Mouse (Mus musculus) embryo, embryonic 11 days (tissue): ENCODE results near the gene Eef1akmt2.

Experiments used
- DNase-seq: peaks from one replicate; pipeline ENCODE4 v3.0.0-alpha.2; 2015

Eef1akmt2 gene

DNA sequence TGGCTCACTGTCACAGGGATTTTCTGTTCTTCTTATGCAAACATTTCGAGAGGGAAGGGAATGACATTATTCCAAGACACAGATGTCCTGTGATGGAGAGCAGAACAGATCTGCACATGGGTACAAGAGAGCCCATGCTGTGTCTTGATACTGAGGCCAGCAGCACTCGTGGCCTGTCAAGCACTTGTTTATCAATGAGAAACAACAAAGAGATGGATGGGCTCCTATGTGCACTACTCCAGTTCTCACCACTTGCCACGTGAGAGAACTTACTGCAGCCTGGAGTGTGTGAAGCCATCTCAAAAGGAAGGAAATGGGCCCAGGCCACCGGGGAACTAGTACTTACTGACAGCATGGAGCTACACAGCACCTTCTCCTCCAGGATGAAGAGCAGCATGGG, 66.0 kb downstream of the Eef1akmt2 start:
- no peak for DNase-seq

DNA sequence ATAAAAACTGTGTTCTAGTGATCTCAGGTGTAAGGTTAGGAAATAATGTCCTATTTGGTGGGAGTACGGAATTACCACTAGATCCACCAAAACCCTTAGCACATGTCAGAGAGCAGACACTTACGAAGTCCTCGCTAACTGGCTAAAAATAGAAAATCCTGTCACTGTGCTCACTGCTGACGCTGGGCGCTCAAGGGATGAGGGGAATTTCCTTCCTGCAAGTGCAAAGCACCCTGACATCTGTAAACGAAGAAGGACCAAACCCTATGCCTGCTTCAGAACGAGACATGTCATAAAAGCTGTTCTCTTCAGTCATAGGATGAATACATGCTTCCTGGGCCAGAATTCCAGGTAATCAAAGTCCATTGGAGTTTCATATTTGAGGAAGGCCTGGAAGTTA, 66.5 kb downstream of the Eef1akmt2 start:
- DNase-seq = no peak

DNA sequence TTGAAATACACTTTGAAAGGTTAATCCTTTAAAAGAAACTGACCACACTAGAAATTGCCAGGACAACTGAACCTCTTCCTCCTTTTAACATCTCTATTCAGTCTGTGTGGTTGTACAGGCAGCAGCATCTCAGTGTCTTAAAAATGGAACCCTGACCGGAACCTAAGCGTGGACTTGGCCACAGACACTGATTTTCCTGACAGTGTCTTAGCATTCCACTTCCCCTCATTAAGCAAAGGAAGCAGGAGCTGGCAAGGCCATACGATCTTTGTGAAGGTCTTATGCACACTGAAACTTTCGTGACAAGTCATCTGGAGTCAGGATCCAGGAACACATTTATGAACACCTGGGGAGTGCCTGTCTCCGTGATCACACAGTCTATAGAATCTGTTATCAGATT, 68.4 kb downstream of the Eef1akmt2 start:
- DNase-seq = no peak

DNA sequence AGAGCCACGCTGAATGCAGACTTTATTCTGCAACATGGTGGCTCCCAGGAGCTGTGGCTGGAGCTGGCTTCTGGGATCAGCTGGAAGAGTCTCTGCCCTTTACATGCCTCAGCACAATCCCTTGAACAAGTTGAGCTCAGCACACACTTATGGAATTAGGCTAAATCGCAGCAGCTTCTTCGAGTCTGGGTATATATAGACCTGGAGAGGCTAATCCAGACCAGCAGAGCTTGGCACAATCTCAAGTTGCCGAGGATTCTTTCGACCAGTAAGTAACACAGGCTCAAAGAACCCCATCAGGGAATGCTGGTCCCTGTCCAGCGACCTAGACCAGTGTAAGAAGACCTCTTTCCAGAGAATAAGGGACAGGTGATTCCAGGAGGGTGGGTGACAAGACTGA, 70.6 kb downstream of the Eef1akmt2 start:
- no peak for DNase-seq

DNA sequence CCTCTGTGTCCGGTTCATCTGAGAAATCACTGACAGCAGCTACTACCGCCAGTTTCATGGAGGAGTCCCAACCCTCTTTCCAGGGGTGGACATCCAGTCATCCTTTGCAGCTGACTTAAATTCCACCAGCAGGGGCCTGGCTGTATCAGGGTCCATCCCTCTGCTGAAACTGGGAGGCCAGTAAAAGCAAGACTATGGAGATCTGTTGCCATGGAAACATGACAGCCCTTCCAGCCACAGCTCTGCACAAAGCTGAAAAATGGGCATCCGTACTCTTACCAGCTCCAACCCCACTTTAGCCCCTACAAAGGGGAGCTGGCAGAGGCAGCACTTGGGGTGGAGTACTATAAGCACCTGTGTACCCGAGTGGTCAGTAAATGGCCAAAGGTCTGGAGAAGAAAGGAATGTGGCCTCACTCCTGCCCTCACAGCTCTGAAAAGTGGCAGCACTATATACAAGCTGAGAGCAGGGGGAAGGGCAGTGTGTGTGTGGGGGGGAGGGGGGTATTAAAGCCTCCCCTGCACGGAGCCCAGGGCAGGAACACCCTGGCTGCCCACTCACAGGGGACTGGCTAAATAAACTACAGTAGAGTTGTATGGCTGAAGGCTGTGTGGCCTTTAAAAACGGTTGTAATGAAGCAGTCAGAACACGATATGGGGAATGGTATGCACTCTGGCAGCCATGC, 71.2 kb downstream of the Eef1akmt2 start:
- peak; percentile 71 for DNase-seq

DNA sequence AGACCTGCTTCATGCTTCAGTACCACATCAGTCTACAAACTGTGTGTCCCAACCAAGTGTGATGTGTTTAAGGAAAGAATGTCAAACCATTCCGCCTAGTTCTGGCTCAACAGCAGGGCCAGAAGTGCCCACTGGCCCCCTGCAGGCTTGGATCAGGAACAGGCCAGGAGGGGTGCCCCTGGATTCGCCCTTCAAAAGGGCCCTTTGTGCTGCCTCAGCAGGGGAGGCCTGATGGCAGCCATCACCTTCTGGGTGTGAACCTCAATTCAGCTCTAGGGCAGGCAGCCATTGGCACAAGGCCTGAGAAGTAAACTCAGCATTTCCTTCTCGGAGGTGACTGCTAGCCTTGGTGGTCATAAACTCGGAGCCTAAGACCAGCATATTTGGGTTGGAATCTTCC, 71.9 kb downstream of the Eef1akmt2 start:
- DNase-seq = peak; percentile 34

DNA sequence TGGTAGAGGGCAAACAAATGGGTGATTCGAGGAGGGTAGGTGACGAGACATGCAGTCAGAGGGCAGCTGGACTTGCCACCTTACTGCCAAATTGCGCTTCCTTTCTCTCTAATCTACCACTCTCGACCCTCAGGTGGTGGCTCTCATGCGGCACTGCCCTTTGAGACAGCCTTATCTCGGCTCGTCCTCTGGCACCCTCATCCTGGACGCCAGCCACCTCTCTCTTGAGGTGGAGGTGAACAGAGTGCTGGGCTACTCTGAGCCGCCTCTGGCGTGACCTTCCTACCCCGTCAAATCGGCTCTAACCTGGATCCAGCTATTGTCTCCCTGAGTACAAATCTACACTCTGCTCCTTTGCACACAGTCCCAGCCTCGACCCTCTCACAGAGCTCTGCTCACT, 73.8 kb downstream of the Eef1akmt2 start:
- no peak for DNase-seq

DNA sequence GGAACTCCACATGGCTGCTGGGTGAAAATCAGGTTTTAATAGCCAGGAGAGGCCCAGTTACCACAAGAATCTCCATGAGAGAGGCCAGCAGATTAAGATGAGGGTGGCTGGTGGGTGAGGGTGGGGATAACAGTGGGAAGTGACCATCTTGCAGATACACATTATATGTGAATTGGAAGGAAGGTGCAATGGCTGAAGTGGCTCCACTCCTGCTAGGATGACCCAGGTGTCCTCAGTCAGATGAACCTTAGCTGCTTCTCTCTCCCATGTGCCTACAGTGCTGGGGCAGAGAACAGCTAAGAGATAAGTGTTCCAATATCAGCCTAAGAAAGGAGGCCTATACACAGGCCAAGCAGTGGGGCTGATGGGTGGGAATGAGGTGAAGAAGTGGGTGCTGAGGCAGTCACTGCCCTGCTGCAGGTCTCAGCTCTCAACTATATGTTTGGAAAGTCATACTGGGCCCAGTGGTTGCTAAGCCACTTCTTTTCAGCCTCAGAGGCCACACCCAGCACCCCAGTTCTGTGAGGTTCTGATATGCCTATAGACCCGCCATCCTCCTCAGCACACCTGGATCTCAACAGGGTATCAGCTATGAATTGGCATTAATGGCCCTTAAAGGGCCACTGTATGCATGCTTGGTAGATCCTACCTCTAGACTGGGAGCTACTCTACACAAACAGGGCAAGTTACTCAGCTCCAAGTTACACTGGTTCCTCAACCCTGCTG, 74.6 kb downstream of the Eef1akmt2 start:
- no peak for DNase-seq
